Mouse (Mus musculus): ENCODE results near the gene Fmn2.
A peak's percentile ranks its signal among the peaks of the same experiment; 100 is the strongest.

Gene Fmn2

GRCm38 (mm10) chr1:174557841-174558240 is 56.2 kb downstream of the Fmn2 start:
- no peak for DNase-seq

DNA sequence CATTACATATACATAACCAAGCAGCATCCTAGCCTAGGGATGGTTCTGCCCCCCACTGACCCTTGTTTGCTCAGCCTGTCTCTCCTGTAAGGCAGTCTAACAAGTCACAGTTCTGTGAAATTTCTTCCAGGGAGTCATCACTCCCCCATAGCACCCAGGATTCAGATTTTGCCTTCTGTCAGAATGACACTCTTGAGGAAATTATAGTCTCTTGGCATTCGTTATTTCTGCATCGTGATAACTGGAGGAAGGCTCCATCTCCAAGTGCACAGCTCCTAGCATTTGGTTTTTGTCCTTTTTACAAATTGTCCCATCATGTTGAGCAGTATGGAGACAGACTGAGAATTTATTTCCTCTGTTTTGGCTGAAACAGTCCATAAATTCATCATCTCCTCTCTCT is 56.9 kb downstream of the Fmn2 start:
- DNase-seq: no peak

DNA sequence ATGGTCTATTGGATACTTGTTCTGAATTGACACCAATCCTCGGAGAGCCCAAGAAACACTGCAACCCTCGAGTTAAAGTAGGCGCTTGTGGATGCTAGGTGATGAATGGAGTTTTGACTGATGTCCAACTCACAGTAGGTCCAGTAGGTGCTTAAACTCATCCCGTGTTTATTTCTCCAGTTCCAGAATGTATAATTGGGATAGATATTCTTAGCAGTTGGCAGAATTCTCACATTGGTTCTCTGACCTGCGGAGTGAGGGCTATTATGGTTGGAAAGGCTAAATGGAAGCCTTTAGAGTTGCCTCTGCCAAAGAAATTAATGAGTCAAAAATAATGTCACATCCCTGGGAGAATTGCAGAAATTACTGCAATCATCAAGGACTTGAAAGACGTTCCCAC is 62.9 kb downstream of the Fmn2 start:
- DNase-seq: no peak

- no peak for DNase-seq
Observed at GRCm38 (mm10) chr1:174568609-174569008, 67.0 kb downstream of the Fmn2 start.

DNA sequence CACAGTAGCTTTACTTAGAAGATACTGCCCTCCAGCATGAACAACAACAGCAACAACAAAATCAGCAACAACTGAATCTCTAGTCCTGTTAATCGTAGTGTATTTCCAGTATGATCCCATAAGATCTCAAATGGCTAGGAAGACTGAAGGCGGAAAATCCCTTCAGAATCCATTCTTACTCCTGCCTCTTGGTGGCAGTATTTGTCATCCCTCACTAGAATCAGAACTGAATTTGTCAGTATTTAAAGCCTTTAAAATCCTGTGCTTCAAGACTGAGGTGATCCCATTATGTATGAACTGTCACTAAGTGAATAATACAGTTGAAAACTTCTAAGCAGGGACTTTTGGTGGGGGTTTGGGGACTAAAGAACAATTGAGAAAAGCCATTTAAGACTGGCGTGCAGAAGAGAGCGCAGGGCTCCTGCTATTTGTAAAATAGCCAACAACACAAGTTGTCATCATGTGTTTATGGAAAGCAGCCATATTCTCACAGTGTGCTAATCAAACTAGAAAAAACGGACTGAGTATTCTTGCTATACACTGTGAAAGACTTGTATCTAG is 90.9 kb downstream of the Fmn2 start:
- DNase-seq: peak in 1 of 2 experiments; percentile 32

- peak; percentile 70 to 80 for DNase-seq
Observed at GRCm38 (mm10) chr1:174594989-174595388, 93.4 kb downstream of the Fmn2 start.

GRCm38 (mm10) chr1:174597495-174597894 is 95.9 kb downstream of the Fmn2 start:
- DNase-seq: no peak

DNA sequence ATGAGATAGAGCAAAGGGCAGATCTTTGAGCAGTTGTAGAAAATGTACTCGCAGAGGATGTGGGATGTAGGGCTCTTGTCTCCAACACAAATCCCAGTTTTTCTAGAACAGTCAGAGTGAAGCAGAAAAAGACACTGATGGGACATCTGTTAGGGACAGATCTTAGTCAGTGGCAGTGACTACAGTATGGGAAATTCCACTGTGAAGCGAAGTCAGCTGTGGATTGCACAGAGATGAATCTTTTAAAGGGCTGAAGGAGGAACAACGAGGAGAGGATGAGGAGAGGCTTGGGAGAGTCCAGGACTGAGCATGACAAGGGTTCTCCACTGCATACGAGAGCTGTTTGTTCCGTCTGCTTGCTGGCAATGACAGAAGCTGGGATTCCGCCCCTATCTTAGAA is 96.6 kb downstream of the Fmn2 start:
- DNase-seq: no peak

DNA sequence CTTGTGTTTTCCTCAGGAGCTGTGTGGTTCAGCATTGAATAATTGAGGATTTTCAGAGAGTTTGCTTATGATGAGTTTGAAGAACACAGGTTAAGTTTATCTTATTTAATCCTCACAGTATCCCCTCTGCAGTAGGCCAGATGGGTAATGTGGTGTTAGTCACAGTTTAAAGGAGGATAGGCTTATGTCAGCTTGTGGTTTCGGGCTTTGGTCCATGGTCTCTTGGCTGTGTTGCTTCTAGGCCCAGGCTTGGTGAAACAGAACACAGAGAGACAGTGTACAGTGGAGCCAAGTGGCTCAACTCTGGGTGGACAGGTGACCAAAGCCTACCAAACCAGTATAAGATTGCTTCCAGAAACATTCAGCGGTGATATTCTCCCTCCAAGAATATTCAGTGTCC is 98.4 kb downstream of the Fmn2 start:
- no peak for DNase-seq

DNA sequence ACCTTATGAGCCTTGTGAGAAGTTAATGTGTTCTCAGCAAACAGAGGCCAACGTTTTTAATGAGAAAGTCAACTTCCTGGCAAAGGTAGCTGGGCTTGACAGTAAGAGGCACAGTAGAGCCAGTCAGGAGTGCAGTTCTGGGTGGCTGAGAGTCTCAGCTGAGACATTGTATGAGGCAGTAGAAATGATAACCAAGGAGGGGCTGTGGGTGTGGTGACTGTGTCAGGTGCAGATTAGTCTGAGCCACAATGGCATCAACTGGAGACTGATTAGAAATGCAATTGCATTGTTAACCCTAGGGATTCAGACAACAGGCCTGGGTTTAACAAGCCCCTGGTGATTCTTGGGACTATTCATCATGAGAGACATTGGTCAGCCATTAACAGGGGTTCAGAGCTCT is 99.0 kb downstream of the Fmn2 start:
- no peak for DNase-seq

- DNase-seq: no peak
Observed at GRCm38 (mm10) chr1:174617368-174617767, 115.7 kb downstream of the Fmn2 start.

DNA sequence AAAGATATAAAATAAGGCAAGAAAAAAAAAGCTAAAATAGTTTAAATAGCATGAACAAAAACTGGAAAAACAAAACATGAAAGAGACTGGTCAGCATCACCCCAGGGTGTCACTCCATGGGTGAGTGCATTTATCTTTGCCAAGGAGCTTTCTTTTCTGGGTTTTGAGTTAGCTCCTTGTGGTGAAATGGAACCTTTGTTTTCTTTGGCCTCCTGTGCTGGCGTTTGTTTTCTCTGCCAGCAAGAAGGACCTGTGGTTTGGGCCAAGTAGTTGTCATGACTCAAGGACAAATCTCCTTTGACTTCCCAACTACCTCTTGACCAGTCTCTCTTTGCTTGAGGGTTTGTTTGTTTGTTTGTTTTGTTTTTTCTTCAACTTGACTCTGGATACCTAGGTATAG is 119.9 kb downstream of the Fmn2 start:
- no peak for DNase-seq

DNA sequence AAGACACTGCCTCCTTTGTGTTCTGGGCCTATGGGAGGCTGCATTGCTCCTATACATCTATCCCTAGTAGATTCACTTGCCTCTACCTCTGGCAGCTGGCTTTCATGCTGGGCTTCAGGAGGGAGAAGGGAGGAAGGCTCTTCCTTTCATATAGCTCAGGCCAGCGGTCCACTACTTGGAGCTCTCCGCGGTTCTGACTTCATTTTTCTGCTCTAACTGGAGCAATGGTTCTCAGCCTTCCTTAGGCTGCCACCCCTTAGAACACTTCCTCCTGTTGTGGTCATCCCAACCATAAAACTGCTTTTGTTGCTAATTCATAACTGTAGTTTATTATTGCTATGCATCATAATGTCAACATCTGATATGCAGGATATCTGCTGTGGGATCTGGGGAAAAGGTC is 121.4 kb downstream of the Fmn2 start:
- no peak for DNase-seq

- no peak for DNase-seq
Observed at GRCm38 (mm10) chr1:174630074-174630473, 128.4 kb downstream of the Fmn2 start.

DNA sequence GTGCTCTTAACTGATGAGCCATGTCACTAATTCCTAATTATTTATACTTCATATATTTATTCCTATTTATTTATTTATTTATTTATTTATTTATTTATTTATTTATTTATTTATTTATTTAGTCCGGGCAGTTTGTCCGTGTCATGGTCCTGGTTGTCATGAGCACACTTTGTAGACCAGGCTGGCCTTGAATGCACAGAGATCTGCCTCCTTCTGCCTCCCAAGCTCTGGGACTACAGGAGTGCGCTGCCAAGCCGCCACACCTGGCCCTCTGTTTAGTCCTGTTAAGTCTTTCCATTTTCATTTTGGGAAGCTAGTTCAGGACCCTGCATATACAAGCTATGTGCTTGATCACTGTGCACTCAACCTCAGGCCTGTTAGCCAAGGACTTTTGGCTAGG is 134.7 kb downstream of the Fmn2 start:
- no peak for DNase-seq

- no peak for DNase-seq
Observed at GRCm38 (mm10) chr1:174637564-174638085, 136.0 kb downstream of the Fmn2 start.

GRCm38 (mm10) chr1:174640901-174641300 is 139.3 kb downstream of the Fmn2 start:
- DNase-seq: no peak

DNA sequence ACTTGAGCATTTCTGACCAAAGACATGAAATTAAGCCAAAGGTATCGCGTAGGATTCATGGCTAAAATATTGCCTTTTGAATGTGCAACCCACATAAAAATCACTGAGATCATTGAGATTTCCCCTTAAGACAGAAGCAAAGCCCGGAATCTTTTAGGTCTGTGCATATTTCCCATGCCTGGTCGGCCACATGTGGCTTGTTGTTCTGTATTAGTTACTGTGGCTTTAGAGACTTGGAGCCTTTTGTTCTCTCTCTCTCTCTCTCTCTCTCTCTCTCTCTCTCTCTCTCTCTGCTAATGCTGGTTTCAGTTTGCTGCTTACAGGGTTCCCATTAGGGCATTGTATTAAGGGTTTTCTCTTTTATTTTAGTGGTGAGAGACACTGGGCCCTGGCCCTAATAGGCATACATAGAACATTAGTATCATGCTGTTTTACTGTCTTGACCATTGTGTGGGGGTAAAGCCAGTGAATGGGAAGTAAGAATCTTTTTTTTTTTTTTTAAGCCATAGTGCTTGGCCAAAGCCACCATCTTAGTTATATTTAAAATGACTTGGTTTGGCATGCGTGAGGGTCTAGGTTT is 141.9 kb downstream of the Fmn2 start:
- DNase-seq: no peak

DNA sequence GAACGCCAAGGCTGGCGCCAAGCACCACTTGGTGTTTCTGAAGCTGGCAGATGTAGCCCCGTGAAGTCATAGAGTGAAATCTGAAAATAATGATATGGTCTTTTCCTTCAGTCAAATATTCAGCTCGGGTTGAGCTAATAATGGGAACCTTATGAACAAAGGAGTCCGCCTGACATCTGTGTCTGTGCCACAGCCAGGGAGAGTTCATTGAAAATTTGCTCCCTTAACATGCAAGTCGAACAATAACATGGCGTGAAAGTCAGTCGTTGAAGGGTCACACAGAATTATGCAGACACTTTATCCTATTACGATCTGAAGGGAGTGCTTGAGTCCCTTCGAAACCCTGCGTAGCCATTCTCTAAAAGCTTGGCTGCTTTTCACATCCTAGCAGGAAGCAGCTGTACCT is 147.8 kb downstream of the Fmn2 start:
- DNase-seq: no peak

GRCm38 (mm10) chr1:174654565-174654964 is 152.9 kb downstream of the Fmn2 start:
- DNase-seq: no peak

DNA sequence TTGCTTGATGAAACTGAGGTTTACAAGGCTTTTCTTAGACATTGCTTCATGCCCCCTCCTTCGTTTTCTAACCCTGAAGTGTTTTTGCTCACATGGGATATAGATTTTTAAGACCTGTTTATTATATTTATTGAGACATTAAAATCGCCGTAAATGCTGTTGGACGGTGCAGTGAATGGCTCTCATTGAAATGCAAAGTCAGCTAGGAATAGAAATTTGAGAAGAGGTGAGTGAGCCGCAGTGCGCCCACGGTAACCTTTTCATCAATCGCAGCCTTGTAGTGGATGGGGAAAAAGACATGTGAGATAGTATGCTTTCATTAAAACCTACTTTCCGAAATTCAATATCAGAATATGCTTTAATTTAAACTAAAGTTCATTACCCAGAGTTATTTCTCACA is 153.7 kb downstream of the Fmn2 start:
- DNase-seq: no peak

GRCm38 (mm10) chr1:174656554-174656953 is 154.9 kb downstream of the Fmn2 start:
- no peak for DNase-seq

DNA sequence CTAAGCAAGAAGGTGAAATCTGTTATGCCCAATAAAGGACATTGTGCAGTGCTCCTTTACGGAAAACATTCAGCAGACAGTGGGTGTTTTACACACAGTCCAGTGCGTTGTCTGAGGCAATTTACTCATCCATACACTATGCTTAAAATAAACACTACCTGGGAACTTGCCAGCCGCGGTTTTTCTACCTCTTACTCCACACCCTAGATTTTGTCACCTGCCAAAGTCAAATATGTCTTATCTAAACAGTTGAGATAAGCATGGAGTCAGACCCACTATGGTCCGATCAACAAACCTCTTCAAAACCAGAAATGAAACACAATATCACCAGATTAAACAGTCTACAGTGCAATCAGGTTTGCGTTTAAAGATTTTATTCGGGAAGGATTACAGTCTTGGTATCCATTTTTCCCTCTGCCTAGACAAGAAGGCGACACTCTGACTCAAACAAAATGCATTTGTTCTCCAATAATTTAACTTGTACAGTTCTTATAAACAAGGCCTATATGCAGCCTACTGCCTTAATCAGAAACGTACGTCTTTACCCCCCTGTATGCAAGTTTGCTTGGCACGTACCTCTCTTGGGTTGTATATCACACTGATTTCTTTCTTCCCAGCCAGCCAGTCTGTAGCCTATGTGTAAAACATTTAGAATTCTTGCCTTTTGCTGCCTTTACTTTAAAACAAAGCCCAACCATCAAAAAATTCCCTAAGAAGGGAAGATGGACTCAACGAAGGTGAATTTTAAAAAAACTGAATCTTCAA is 158.0 kb downstream of the Fmn2 start:
- no peak for DNase-seq

DNA sequence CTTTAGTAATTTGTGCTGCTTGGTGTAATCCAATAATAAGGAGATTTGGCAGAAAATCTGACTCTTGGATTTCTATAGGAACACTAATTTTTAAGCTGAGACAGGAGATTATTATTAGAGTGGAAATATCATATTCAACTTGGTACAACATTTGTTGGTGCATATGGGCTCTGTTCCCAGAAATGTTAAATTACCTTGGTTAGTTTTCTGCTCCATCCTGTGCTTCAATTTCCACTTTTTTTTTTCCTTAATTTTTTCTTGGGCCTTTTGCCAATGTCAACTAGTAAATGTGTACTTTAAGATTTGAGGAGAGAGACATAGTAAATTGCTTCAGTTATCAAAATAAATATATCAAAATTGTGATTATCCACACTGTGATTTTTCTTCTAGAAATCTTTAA is 163.5 kb downstream of the Fmn2 start:
- no peak for DNase-seq
